Mouse (Mus musculus) small intestine, adult 2 months (tissue): ENCODE measurements around the gene B3gnt3. TPM values are rescaled to one million over a fixed set of nuclear protein-coding genes. Genes with fewer than 3 reads are reported as not detected.
A peak's percentile ranks its signal among the peaks of the same experiment; 100 is the strongest.

Experiments
- H3K27ac ChIP-seq: fragments of 200-500 bp; 2 replicates; pipeline ENCODE4 v1.5.1; 2012; ENCODE audit warnings: low read depth, low read length, control low read depth, inconsistent platforms; ENCODE audit not compliant: insufficient read depth
- H3K27me3 ChIP-seq: fragments of 200-500 bp; 2 replicates; pipeline ENCODE4 v1.6.1; 2012; ENCODE audit warnings: mild to moderate bottlenecking, moderate library complexity, low read length, inconsistent platforms; ENCODE audit not compliant: control insufficient read depth, insufficient read depth
- H3K36me3 ChIP-seq: fragments of 200-500 bp; 2 replicates; pipeline ENCODE4 v1.6.1; 2012; ENCODE audit warnings: mild to moderate bottlenecking, low read length, control low read depth, inconsistent platforms; ENCODE audit not compliant: control insufficient read depth, insufficient read depth
- H3K4me1 ChIP-seq: fragments of 200-500 bp; 2 replicates; pipeline ENCODE4 v1.6.1; 2012; ENCODE audit warnings: low read length, inconsistent platforms, mixed read lengths; ENCODE audit not compliant: control insufficient read depth, insufficient read depth, insufficient read length
- H3K4me3 ChIP-seq: fragments of 200-500 bp; 2 replicates; pipeline ENCODE4 v1.5.1; 2012; ENCODE audit warnings: low read depth, mild to moderate bottlenecking, control low read depth, inconsistent platforms, low read length, moderate library complexity
- CTCF ChIP-seq: fragments of 200-500 bp; IDR thresholded peaks from 2 replicates; pipeline ENCODE4 v1.5.1; 2012; ENCODE audit warnings: low read depth, mild to moderate bottlenecking, control low read depth, inconsistent platforms, low read length, moderate library complexity, mixed read lengths; ENCODE audit not compliant: insufficient replicate concordance, insufficient read length; ENCODE audit errors: extremely low read depth
- POLR2A ChIP-seq: fragments of 200-500 bp; IDR thresholded peaks from 2 replicates; pipeline ENCODE4 v1.6.1; 2012; ENCODE audit warnings: low read depth, mild to moderate bottlenecking, control low read depth, inconsistent platforms, low read length, moderate library complexity
- WGBS: fragments of 180-500 bp; shearing (Covaris S2); methylation state at CpG from one replicate; pipeline ENCODE4 v1.1.7; 2018; 5-methylcytosine and 5-hydroxymethylcytosine counted together
- polyA plus RNA-seq: library from polyadenylated mRNA; depleted of rRNA; stranded (reverse); fragments of >200 nt; gene quantifications from 2 replicates; pipeline ENCODE4 v1.2.3, GENCODE M21; 2012

B3gnt3 gene
- polyA plus RNA-seq, 1 experiment, result 180 TPM

DNA sequence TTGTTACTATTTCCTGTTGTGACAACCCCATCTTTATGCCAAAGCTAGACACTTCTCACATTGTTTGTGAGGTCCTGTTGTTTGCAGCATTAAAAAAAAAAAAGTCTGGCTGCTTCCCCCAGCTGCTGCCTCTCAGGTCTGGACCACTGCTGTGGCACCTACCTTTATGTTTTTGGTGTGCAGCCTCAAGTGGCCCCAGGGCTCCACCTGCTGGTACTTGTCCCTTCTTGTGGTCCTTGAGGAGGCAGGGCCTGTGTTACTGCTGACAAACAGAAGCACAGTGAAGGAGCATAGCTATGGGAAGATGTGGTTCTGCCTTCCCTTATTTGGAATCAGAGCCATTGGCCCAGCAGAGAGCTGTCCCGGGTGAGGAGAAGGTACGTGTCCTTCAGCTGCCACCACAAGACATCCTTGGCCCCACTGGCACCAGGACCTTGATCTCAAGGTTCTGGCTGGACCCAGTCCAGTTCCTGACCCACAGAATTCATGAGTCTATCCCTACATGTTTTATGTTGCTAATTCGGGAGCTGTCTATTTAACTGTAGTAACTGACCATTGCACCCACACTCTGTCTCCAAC lies 30.2 kb upstream of the B3gnt3 start:
- Histone ChIP-seq H3K4me1 (0 out of 2 replicates have a peak, but pooled peaks cover 2% of the 10 kb centered on the region), H3K4me3 (no peak overlapping the region), H3K36me3 (no peaks in the 10 kb centered on the region), H3K27me3 (no peaks in the 10 kb centered on the region), H3K27ac (no peak overlapping the region)
- TF ChIP-seq POLR2A (no peak), CTCF (peak; percentile 53; the same call in 1 of the 2 replicates)
- WGBS, result 55% methylated on average over 3 of the region's 3 CpGs

GRCm38 (mm10) chr8:71728826-71729620 lies 27.4 kb upstream of the B3gnt3 start:
- peak overlapping the region; percentile 11 for H3K4me3 ChIP-seq
- WGBS, result 7% methylated on average over 16 of the region's 16 CpGs
- H3K4me1 ChIP-seq, result peaks cover 13% of the 10 kb centered on the region
- no peak for TF ChIP-seq POLR2A
- TF ChIP-seq CTCF, result no peak
- no peak overlapping the region for H3K27ac ChIP-seq
- no peaks in the 10 kb centered on the region for H3K36me3 ChIP-seq
- no peaks in the 10 kb centered on the region for H3K27me3 ChIP-seq

- H3K4me3 ChIP-seq, result peak overlapping the region; percentile 11
- H3K27ac ChIP-seq, result no peak overlapping the region
- H3K36me3 ChIP-seq, result no peaks in the 10 kb centered on the region
- WGBS, result 9% methylated on average over 21 of the region's 21 CpGs
- H3K4me1 ChIP-seq, result peaks cover 16% of the 10 kb centered on the region
- TF ChIP-seq CTCF, result no peak
- TF ChIP-seq POLR2A, result no peak
- no peaks in the 10 kb centered on the region for H3K27me3 ChIP-seq
Measured at GRCm38 (mm10) chr8:71728240-71728785, 26.7 kb upstream of the B3gnt3 start.

DNA sequence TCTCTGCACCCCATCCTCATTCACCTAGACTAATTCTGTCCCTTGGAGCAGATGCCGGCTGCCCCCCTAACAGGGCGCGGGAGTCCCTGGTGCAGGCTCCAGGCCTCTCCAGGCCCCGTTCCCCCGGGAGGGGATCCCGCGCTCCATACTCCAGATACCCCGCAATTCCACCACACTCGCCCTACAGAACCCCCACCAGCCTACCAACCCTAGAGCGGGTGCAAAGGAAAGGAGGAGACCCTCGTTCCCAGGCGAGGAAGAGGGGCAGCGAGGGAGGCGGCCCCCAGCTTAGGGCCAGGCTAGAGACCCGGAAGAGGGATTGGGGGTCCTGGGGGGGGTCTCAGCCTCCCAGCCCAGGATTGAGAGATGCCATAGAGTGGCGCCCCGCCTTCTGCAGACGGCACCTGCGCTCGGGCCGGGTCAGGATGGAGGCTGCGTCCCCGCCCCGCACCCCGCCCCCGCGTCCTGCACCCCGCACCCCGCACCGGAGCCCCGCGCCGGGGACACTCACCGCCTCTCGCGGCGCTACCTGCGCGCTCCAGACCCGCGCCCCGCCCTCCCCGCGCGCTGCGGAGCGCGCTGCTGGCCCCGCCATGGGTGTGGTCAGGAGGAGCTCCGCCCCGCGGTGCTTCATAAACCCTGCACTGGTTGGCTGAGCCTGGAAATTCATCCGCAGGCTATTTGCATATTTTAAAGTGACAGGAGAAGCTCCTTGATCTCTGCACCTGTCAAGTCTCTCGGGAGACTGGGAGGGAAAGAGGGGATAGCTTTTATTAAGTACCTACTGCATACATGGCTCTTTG lies 23.7 kb upstream of the B3gnt3 start, which contains the start of gene Fcho1:
Gene Fcho1 (minus strand): TSS at position 595 of the 803 bp plus-strand sequence.
- Histone ChIP-seq H3K36me3 (no peaks in the 10 kb centered on the region), H3K27me3 (no peaks in the 10 kb centered on the region), H3K4me3 (peak within 1 kb of the TSS; percentile 65), H3K4me1 (peaks cover 16% of the 10 kb centered on the region), H3K27ac (no peak within 1 kb of the TSS)
- 2% methylated on average over 53 of the region's 54 CpGs for WGBS
- TF ChIP-seq POLR2A, result no peak
- no peak for TF ChIP-seq CTCF

- H3K27me3 ChIP-seq, result no peaks in the 10 kb centered on the region
- H3K4me1 ChIP-seq, result peaks cover 16% of the 10 kb centered on the region
- TF ChIP-seq POLR2A (no peak), CTCF (no peak)
- H3K4me3 ChIP-seq, result no peak overlapping the region
- H3K27ac ChIP-seq, result no peak overlapping the region
- 52% methylated on average over 4 of the region's 4 CpGs for WGBS
- no peaks in the 10 kb centered on the region for H3K36me3 ChIP-seq
Measured at GRCm38 (mm10) chr8:71724389-71724788, 22.8 kb upstream of the B3gnt3 start.

GRCm38 (mm10) chr8:71723047-71723551 lies 21.5 kb upstream of the B3gnt3 start:
- TF ChIP-seq POLR2A (no peak), CTCF (no peak)
- no peaks in the 10 kb centered on the region for H3K36me3 ChIP-seq
- peak overlapping the region; percentile 51 for H3K4me3 ChIP-seq
- H3K27me3 ChIP-seq, result no peaks in the 10 kb centered on the region
- H3K4me1 ChIP-seq, result peaks cover 18% of the 10 kb centered on the region
- 55% methylated on average over 14 of the region's 14 CpGs for WGBS
- no peak overlapping the region for H3K27ac ChIP-seq

DNA sequence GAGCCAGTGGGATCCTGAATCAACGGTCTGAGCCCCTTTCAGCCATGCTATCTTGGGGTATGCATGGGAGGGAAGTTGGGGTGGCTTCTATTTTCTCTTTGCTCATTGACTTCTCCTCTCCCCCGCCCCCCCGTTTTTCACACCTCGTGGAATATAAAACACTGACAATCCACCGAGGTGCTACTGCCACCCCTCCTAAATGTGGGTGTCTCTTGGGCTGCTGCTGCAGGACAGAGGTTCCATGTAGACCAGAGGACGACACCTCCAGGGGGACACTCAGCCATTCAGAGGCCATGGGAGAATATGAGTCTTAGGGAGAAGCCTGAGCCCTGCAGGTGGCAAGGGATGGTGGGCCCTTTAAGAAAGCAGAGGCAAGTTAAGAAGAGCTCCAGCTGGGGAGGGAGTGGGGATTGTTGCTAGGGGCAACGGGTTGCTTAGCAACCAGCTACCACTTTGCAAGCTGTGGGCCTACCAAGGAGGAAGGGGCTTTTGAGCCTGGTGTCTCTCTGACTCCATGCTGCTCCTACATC lies 18.4 kb upstream of the B3gnt3 start:
- H3K4me1 ChIP-seq, result peaks cover 19% of the 10 kb centered on the region
- H3K27ac ChIP-seq, result no peak overlapping the region
- 65% methylated on average over 7 of the region's 7 CpGs for WGBS
- no peak for TF ChIP-seq CTCF
- no peak for TF ChIP-seq POLR2A
- H3K4me3 ChIP-seq, result no peak overlapping the region
- H3K36me3 ChIP-seq, result no peaks in the 10 kb centered on the region
- H3K27me3 ChIP-seq, result no peaks in the 10 kb centered on the region
